Mouse (Mus musculus) kidney, adult 18-20 months (tissue): ENCODE measurements around the gene Nxt1.

Source experiments
- DNase-seq: peaks from one replicate; pipeline ENCODE4 v3.0.0; 2021

Nxt1 gene

DNA sequence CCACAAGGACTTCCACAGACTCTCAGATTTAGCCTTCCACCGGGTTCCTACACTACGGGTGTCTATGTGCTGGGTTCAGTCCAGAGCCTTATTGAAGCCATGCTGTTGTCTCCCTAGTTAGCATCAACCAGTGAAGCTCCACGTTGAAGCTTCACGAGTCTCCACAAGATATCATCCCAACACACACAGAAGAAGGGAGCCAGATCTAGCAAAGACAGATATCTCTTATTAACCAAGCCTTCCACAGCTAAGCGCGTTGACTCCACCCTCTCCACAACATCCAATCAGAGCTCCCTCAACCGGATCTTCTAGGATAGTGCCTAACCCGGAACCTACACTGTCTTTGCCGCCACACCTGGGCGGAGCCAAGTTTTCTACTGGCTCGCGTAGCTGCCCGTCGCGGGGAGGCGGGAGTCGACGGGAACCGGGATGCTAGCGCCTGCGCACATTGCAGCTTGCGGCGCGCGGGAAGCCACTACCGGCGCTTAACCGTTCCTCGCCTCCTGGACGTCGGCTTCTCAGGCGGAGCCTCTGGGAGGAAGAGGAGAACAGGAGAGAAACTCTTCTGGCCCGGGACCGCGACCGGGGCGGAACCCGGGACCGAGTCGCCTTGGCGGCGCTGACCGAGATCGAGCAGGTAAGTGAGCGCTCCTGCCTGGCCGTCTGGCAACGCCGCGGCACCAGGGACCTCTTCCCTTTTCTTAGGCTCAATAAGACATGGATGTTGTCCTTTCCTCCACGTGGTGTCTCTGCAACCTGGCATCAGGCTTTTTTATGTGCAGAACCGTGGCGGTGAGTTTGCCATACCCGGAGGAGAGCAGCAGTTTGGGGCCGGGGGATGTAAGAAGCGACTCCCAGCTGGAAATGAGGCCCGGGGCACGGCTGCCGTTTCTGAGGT, at the start of gene Nxt1:
Nxt1 (plus strand) TSS at position 403 of the 898 bp plus-strand sequence.
- peak; percentile 100 for DNase-seq

DNA sequence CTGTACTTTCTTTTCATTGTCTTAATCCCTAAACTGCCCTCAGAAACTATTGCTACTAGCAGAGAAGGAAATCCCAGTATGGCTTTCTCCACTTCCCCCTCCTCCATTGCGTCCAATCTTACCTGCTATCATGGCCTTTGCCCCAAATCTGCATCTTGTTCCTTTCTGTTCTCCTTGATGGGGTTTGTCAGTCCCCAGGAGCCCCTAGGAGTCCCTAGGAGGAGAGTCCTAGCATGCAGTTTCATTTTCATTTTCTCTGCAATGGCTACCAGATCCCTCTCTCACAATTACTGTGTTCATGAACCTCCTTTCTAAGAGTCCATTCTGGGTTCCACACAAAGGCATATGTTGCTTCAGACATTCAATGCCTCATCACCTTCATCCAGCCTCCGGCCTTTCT, 49.3 kb upstream of the Nxt1 start:
- no peak for DNase-seq

- DNase-seq, result no peak
These were observed 47.9 kb upstream of the Nxt1 start for GRCm38 (mm10) chr2:148624484-148624883.

DNA sequence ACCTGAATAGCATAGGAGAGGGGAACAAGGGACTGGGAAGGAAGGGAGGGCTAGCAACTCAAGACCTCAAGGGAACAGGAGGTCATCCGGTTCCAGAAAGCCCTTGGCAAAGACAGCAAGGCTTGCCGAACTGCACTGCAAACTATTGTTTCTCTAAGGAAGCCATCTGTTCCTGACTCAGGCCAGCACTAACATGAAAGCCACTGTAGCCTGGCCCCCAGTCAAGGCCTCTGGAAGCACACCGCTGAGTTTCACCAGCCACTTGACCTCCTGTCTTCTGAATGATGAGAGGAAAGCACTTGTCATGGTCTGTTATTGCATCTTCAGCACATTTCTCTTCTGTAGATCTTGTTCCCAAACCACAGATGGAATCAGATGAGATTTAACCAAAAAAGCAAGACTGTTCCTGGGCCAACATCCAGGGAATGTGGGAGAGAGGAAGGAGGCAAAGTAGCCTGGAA, 45.4 kb upstream of the Nxt1 start:
- DNase-seq, result peak; percentile 33

- no peak for DNase-seq
These were observed 41.4 kb upstream of the Nxt1 start for GRCm38 (mm10) chr2:148631011-148631410.

- no peak for DNase-seq
These were observed 40.8 kb upstream of the Nxt1 start for GRCm38 (mm10) chr2:148631602-148632001.

DNA sequence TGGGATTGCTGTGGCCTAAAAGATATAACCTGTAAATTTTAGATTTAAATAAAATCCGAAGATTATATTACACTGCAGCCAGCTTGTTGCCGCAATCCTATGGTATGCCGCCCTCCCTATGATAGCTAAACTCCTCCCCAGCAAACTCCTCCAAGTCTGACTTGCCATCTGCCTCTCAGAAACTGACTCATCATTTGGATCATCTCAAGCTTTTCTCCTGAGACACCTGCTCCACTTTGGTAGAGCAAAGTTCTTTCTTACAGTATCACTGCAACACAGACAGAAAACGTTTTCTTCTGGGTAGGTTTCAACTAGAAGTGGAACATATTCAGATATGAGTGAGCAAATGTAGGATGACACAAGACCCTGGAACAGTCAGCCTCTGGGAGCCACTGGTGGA, 37.9 kb upstream of the Nxt1 start:
- no peak for DNase-seq

DNA sequence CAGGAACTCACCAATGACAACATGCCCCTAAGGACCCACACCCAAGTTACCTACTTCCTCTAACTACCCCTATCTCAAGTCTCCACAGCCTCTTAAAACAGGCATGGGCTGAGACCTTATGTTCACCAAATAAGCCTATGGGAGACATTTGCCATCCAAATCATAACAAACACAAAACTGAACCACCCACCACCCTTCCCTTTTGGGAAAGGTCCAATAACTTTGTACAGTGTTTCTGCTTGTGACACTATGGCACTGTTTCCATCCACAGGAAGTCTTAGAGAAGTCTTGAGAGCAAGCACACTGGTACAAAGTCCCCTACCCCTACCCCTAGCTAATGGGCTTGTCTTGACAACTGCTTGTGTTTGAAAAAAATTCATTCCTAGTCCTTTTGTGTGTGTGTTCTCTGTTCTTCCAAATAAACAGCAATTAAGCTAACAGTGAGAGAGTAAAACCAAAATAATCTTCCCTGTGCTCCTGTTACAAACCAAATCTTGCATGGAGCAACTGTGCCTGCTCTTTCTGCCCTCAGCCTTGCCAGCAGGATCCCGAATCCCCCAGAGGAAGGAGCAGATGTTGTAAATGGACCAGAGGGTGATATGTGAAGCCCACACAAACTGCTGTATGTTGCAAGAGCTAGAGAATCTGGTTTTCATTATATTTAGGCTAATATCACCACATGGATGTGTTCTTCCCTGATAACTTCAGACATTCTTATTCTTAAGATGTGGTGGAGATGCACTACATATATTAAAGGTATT, 29.6 kb upstream of the Nxt1 start:
- DNase-seq, result no peak

DNA sequence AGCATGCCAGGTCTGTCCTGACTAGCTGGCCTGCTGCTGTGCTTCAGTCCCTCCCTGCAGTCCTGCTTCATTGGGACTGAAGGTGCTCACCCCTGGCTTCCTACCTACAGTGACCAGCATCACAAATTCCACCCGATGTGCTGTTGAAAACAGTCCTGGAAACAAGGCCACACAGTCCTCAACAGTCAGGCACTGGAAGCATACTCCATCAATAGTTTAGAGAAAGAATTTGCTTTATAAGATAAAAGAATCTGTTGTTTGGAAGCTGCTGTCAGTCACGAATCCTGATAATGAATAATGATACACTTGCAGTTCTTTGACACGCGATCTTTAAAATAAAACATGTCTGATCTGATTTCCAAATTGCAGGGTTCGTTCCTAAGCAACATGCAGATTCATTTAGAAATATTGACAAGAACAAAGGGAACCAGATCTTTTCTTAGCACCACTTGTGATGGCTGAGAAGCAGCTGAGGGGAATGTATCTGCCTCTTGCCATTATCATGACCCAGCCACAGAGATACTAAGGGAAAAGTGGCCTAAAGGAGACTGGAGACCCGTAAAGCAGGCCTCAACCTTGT, 27.9 kb upstream of the Nxt1 start:
- DNase-seq, result no peak

GRCm38 (mm10) chr2:148650587-148651357, 21.6 kb upstream of the Nxt1 start:
- DNase-seq, result no peak

DNA sequence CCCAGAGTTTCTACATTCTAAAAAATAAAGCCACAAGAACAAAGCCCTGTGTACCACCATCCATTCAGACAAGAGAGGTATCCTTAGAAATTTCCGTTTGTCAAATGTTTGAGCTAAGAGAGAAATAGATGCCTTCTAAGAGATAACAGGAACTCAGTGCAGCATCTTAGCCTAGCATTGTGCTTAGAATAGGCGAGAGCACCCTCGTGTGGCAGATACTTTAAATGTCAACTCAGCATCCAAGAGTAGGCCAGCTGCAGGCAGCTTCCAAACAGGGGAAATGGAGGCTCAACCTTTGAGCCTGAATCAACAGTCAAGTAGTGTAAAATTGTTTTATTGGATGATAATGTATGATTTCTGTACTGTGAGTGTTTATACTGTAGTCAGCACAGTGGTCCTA, 17.4 kb upstream of the Nxt1 start:
- DNase-seq, result peak; percentile 65

GRCm38 (mm10) chr2:148663458-148663857, 8.9 kb upstream of the Nxt1 start:
- DNase-seq, result no peak

DNA sequence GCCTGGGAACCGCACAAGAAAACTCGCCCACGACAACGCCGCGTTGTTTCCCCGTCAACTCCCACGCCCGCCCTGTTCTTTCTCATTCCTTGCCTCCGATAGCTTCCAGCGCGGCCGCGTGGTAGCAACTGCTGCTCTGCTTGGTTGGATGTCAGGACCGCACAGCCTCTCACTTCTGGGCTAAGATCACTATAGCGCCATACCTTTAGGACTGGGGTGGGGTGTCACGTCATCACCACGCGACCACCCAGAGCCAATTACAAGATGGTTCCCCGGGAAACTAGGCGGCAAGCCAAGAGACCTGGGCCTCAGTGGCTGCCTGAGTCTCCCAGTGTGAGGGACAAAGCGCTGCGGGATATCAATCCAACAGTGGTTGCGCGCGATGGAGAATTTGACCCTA, 5.4 kb downstream of the Nxt1 start:
- peak; percentile 55 for DNase-seq

DNA sequence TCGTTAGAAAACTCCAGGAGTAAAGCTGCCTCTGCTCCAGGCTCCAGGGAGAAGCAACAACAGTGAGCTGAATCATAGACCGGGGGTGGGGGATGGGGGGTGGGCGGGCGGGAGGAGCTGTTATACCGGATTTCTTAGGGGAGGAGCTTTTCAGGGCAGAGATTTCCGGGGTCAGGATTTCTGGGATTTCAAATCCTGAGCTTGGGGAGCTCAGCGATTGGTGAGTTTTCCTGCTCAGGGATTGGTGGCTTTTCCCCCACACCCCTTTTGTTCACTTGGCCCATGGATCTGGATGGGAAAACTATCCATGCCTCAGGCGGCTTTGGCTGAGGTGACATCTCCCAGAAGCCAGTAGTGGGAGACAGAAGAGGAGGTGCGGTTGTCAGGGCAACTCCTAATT, 6.9 kb downstream of the Nxt1 start:
- DNase-seq, result peak; percentile 63

DNA sequence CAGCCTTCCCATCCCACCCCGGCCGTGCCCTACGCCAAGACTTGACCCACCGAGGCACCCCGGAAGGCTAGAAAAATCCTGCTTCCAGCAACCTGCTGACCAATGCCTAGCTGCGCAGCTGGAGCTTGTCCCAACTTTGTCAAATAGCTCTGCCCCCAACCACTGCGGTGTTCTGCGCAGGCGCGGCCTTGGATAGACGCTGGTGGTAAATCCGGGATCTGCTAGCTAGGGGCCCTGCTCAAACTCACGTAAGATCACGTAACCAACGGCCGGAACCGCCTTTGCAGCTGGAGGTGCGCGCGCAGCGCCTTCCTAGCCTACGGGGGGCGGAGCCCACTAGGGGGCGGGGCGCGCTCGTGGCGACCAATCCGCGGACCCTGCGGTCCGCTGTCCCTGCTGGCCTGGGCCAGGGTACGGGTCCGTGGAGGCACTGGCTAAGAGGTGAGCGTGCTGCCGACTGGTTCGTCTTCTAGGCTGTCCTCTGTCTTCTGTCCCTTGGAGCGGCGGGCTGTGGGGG, 8.4 kb downstream of the Nxt1 start, which contains the start of gene Gzf1:
Gzf1 (plus strand) TSS at position 249 of the 517 bp plus-strand sequence.
- DNase-seq, result peak; percentile 100

GRCm38 (mm10) chr2:148681461-148681891, 9.1 kb downstream of the Nxt1 start:
- DNase-seq, result peak; percentile 58

GRCm38 (mm10) chr2:148683031-148683430, 10.6 kb downstream of the Nxt1 start:
- no peak for DNase-seq

- DNase-seq, result no peak
These were observed 12.6 kb downstream of the Nxt1 start for GRCm38 (mm10) chr2:148684972-148685371.

GRCm38 (mm10) chr2:148685709-148686108, 13.3 kb downstream of the Nxt1 start:
- DNase-seq, result no peak

- no peak for DNase-seq
These were observed 14.5 kb downstream of the Nxt1 start for GRCm38 (mm10) chr2:148686862-148687261.

DNA sequence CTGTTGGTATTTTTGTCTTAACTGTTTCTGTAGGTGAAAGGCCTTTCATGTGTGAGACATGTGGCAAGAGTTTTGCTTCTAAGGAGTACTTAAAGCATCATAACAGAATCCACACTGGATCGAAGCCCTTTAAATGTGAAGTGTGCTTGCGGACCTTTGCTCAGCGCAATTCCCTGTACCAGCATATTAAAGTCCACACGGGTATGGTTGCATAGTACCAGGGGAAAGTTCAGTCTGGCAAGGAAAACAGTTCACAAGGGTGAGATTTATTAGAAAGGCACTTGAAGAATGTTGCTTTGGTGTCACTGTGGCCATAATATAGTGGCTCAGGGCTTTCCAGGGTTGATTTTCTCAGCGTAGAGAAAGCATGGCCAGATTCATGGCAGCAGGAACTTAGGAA, 15.6 kb downstream of the Nxt1 start:
- peak; percentile 43 for DNase-seq

DNA sequence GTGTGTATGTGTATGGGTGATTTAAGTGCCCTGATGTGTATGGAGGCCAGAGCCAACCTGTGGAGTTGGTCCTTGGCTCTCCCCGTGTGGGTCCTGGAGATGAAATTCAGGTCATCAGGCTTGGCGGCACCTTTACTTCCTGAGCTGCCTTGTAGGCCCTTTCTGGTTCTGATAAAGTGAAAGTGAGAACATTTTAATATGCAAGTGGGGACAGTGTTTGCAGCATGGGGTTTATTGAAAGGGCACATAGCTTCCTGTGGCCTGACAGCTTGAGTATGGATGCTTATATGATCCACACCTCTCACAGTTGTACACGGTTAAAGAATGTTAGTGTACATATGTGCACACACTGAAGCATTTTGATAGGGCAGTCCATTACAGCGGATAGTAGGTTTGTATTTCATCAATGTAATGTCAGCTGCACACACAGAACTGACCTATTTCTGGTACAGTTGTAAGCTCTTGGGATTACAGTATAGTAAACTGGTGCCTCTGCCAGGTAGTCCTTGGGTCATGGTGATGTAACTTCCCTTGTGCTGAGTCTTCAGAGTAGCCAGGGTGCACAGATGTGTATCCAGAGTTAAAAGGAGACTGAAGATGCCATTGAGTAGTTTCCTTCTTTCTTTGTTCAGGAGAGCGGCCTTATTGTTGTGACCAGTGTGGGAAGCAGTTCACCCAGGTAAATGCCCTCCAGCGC, 17.2 kb downstream of the Nxt1 start:
- DNase-seq, result no peak
